Comparison of ENCODE assay signal across 7 mouse cellular contexts in genomic region chr16:4689371-4689770, GRCm38 (mm10). TPM values are rescaled to one million over a fixed set of nuclear protein-coding genes. Genes with fewer than 3 reads are reported as not detected.
DNase-seq lines count a peak whose midpoint lies in the region; ATAC-seq and TF ChIP-seq lines count a peak whose summit lies in the region.
"Not testable (repeated sequence)": the region's sequence is repeated elsewhere in the genome, so short reads cannot be mapped to it uniquely, and the experiment has no call there.

No protein-coding gene starts in this region.

- not testable (repeated sequence) for H3K4me1 ChIP-seq in ES-E14 (ENCODE audit: control insufficient read depth in 2 of 2, insufficient read depth in 2 of 2, low read length in 2 of 2, poor library complexity in 1 of 2); heart, adult 2 months (ENCODE audit: control insufficient read depth, insufficient read depth, low read length); kidney, adult 2 months (ENCODE audit: control insufficient read depth, insufficient read depth, low read length); liver, embryonic 14.5 days (replicated peaks; ENCODE audit: control insufficient read depth in 2 of 2, insufficient read depth in 2 of 2, low read length in 1 of 2); midbrain, postnatal 0 days (ENCODE audit: insufficient read depth, low read length)

- H3K4me3 ChIP-seq in ES-E14 (ENCODE audit: insufficient read depth in 1 of 2, low read depth in 1 of 2, low read length in 2 of 2, poor library complexity in 1 of 2, severe bottlenecking in 1 of 2); heart, adult 2 months; kidney, adult 2 months (ENCODE audit: insufficient read depth, low read depth, low read length); liver, embryonic 14.5 days (ENCODE audit: insufficient read depth in 1 of 2, low read depth in 2 of 2, low read length in 2 of 2); midbrain, postnatal 0 days (ENCODE audit: low read depth, low read length): not testable (repeated sequence)

- TF ChIP-seq EP300 in heart, adult 2 months (IDR thresholded peaks at IDR 0.05; ENCODE audit: insufficient read depth, low read depth, low read length); liver, embryonic 14.5 days (IDR thresholded peaks at IDR 0.05; ENCODE audit: low read depth): not testable (repeated sequence)

- not testable (repeated sequence) for TF ChIP-seq POLR2A in heart, adult 2 months (IDR thresholded peaks at IDR 0.05; ENCODE audit: insufficient read depth, low read depth, low read length); kidney, adult 2 months (IDR thresholded peaks at IDR 0.05; ENCODE audit: low read depth, low read length)

- not testable (repeated sequence) for H3K27me3 ChIP-seq in heart, adult 2 months (ENCODE audit: control insufficient read depth, insufficient read depth, low read length); kidney, adult 2 months (replicated peaks; ENCODE audit: control insufficient read depth, insufficient read depth, low read length); liver, embryonic 14.5 days (ENCODE audit: control insufficient read depth, insufficient read depth, low read length); midbrain, postnatal 0 days (ENCODE audit: insufficient read depth, low read length)

- in situ Hi-C loops in ES-E14 (cut with MboI; ENCODE audit: low sequenced_read_pairs in 2 of 2, unreplicated experiment in 2 of 2), result not testable (repeated sequence)

- not testable (repeated sequence) for H3K4me2 ChIP-seq in liver, embryonic 14.5 days (ENCODE audit: low read depth); midbrain, postnatal 0 days (ENCODE audit: low read depth, low read length, poor library complexity, severe bottlenecking)

- not testable (repeated sequence) for H3K79me2 ChIP-seq in heart, adult 2 months (replicated peaks; ENCODE audit: control insufficient read depth, insufficient read depth, low read length)

- not testable (repeated sequence) for H3K27ac ChIP-seq in ES-E14 (ENCODE audit: insufficient read depth, low read depth, low read length, poor library complexity, severe bottlenecking); heart, adult 2 months; kidney, adult 2 months (ENCODE audit: insufficient read depth, low read depth, low read length); liver, embryonic 14.5 days; midbrain, postnatal 0 days (ENCODE audit: low read depth, low read length)

- TF ChIP-seq CTCF in heart, adult 2 months (IDR thresholded peaks at IDR 0.05), result peak; percentile 50
- 0 out of 2 replicates have a peak, but pooled peaks have one; percentile 5 for TF ChIP-seq CTCF in kidney, adult 2 months (conservative IDR thresholded peaks at IDR 0.05; ENCODE audit: insufficient read depth, insufficient read length, low read depth, low read length)
- TF ChIP-seq CTCF in liver, embryonic 14.5 days (IDR thresholded peaks at IDR 0.05; ENCODE audit: low read depth), result peak; percentile 26; the same call in 1 of the 2 replicates
- peak; percentile 47 for TF ChIP-seq CTCF in midbrain, postnatal 0 days (IDR thresholded peaks at IDR 0.05)

- DNase-seq in 416B (ENCODE audit: low read depth) (peak; percentile 42), ZHBTc4 (ENCODE audit: low read depth, low spot score) (peak; percentile 32)
- DNase-seq in ES-E14 (ENCODE audit: low read depth, low spot score); heart, adult 2 months; kidney, adult 2 months; liver, embryonic 14.5 days (ENCODE audit: low read depth in 3 of 3, low spot score in 3 of 3); midbrain, postnatal 0 days (ENCODE audit: low spot score): not testable (repeated sequence)

- intact Hi-C loops in heart, adult 2 months (cut with DNase I), result loop anchor here (10.0 kb wide), 1 partner anchor 175 kb away; no protein-coding TSS in a partner anchor

- WGBS in heart, adult 2 months, result 97% methylated on average over 4 of the region's 4 CpGs
- 100% methylated on average over 4 of the region's 4 CpGs for WGBS in kidney, adult 2 months
- 95% methylated on average over 4 of the region's 4 CpGs for WGBS in liver, embryonic 14.5 days (ENCODE audit: insufficient replicate concordance)
- WGBS in midbrain, postnatal 0 days, result 97% methylated on average over 4 of the region's 4 CpGs

- H3K36me3 ChIP-seq in ES-E14 (ENCODE audit: control insufficient read depth, insufficient read depth, low read length, poor library complexity, severe bottlenecking), result peaks cover 28% of the 10 kb centered on the region
- not testable (repeated sequence) for H3K36me3 ChIP-seq in heart, adult 2 months (ENCODE audit: control insufficient read depth, insufficient read depth, low read length)
- peaks cover 14% of the 10 kb centered on the region for H3K36me3 ChIP-seq in kidney, adult 2 months (ENCODE audit: control insufficient read depth, insufficient read depth, low read length)
- peaks cover 49% of the 10 kb centered on the region for H3K36me3 ChIP-seq in liver, embryonic 14.5 days (replicated peaks; ENCODE audit: control insufficient read depth, insufficient read depth, low read depth)
- peaks cover 33% of the 10 kb centered on the region for H3K36me3 ChIP-seq in midbrain, postnatal 0 days (ENCODE audit: insufficient read depth, low read length)

- not testable (repeated sequence) for H3K9me3 ChIP-seq in ES-E14 (ENCODE audit: control insufficient read depth, insufficient read depth, low read depth, low read length); liver, embryonic 14.5 days (ENCODE audit: control insufficient read depth, low read length); midbrain, postnatal 0 days (ENCODE audit: low read length)

- not testable (repeated sequence) for ATAC-seq in liver, embryonic 14.5 days (ENCODE audit: insufficient read depth); midbrain, postnatal 0 days (ENCODE audit: low FRiP score)

- not testable (repeated sequence) for H3K9ac ChIP-seq in ES-E14 (ENCODE audit: insufficient read depth, low read depth, low read length, poor library complexity, severe bottlenecking); heart, adult 2 months (ENCODE audit: low read depth, low read length); liver, embryonic 14.5 days (replicated peaks); midbrain, postnatal 0 days (replicated peaks; ENCODE audit: low read length, poor library complexity, severe bottlenecking)

RNA-seq across cellular contexts. Expression of gene Coro7, which starts 9.8 kb away (rescaled TPM):
- total RNA-seq in ES-E14 (2012; rRNA removed), result 14.4 and 21.3 TPM in 2 replicates
- total RNA-seq in heart, adult 2 months (2021), result 10 to 100 TPM; 14.6 to 15.9 TPM
- polyA plus RNA-seq in heart, adult 2 months (2012; rRNA removed), result 20.8 and 22.8 TPM in 2 replicates
- 43.1 and 54.5 TPM in 2 replicates for polyA plus RNA-seq in kidney, adult 2 months (2012; rRNA removed)
- polyA plus RNA-seq in liver, embryonic 14.5 days (2012; rRNA removed), result 9.7 and 10.4 TPM in 2 replicates
- polyA plus RNA-seq in liver, embryonic 14.5 days (2014; fragmentation: Nextera tagmentation; extraction: Ambion mirVana), result 5.1 and 5.2 TPM in 2 replicates
- 31.1 and 39.8 TPM in 2 replicates for total RNA-seq in midbrain, postnatal 0 days (2014; rRNA removed)
- polyA plus RNA-seq in midbrain, postnatal 0 days (2015; fragmentation: Nextera tagmentation; extraction: Ambion mirVana), result 28.7 and 31.9 TPM in 2 replicates

RNA-seq across cellular contexts. Expression of gene Nmral1, which starts 29.8 kb away (rescaled TPM):
- total RNA-seq in ES-E14 (2012; rRNA removed), result 35.2 and 43.5 TPM in 2 replicates
- total RNA-seq in heart, adult 2 months (2021), result 1 to 10 TPM; 2.2 to 2.7 TPM
- polyA plus RNA-seq in heart, adult 2 months (2012; rRNA removed), result 3.9 and 4.0 TPM in 2 replicates
- polyA plus RNA-seq in kidney, adult 2 months (2012; rRNA removed), result 5.7 and 6.6 TPM in 2 replicates
- 27.0 and 36.6 TPM in 2 replicates for polyA plus RNA-seq in liver, embryonic 14.5 days (2012; rRNA removed)
- polyA plus RNA-seq in liver, embryonic 14.5 days (2014; fragmentation: Nextera tagmentation; extraction: Ambion mirVana), result 45.2 and 48.2 TPM in 2 replicates
- 27.5 and 33.5 TPM in 2 replicates for total RNA-seq in midbrain, postnatal 0 days (2014; rRNA removed)
- polyA plus RNA-seq in midbrain, postnatal 0 days (2015; fragmentation: Nextera tagmentation; extraction: Ambion mirVana), result 37.1 and 41.2 TPM in 2 replicates

RNA-seq across cellular contexts. Expression of gene Hmox2, which starts 36.8 kb away (rescaled TPM):
- 26.2 and 36.1 TPM in 2 replicates for total RNA-seq in ES-E14 (2012; rRNA removed)
- total RNA-seq in heart, adult 2 months (2021), result 10 to 100 TPM; 72.4 to 84.9 TPM
- 38.3 and 51.6 TPM in 2 replicates for polyA plus RNA-seq in heart, adult 2 months (2012; rRNA removed)
- polyA plus RNA-seq in kidney, adult 2 months (2012; rRNA removed), result 57.2 and 70.7 TPM in 2 replicates
- polyA plus RNA-seq in liver, embryonic 14.5 days (2012; rRNA removed), result 13.9 and 20.8 TPM in 2 replicates
- 36.5 and 37.4 TPM in 2 replicates for polyA plus RNA-seq in liver, embryonic 14.5 days (2014; fragmentation: Nextera tagmentation; extraction: Ambion mirVana)
- 37.9 and 43.2 TPM in 2 replicates for total RNA-seq in midbrain, postnatal 0 days (2014; rRNA removed)
- 92.7 and 102 TPM in 2 replicates for polyA plus RNA-seq in midbrain, postnatal 0 days (2015; fragmentation: Nextera tagmentation; extraction: Ambion mirVana)

RNA-seq across cellular contexts. Expression of gene Dnaja3, which starts 49.6 kb away (rescaled TPM):
- 45.5 and 53.2 TPM in 2 replicates for total RNA-seq in ES-E14 (2012; rRNA removed)
- total RNA-seq in heart, adult 2 months (2021), result 100 to 1,000 TPM; 138 to 150 TPM
- 80.8 and 104 TPM in 2 replicates for polyA plus RNA-seq in heart, adult 2 months (2012; rRNA removed)
- 57.8 and 72.9 TPM in 2 replicates for polyA plus RNA-seq in kidney, adult 2 months (2012; rRNA removed)
- 13.6 and 18.8 TPM in 2 replicates for polyA plus RNA-seq in liver, embryonic 14.5 days (2012; rRNA removed)
- polyA plus RNA-seq in liver, embryonic 14.5 days (2014; fragmentation: Nextera tagmentation; extraction: Ambion mirVana), result 34.1 and 37.3 TPM in 2 replicates
- 62.1 and 65.5 TPM in 2 replicates for total RNA-seq in midbrain, postnatal 0 days (2014; rRNA removed)
- 54.1 and 57.0 TPM in 2 replicates for polyA plus RNA-seq in midbrain, postnatal 0 days (2015; fragmentation: Nextera tagmentation; extraction: Ambion mirVana)

RNA-seq across cellular contexts. Expression of gene Vasn, which starts 49.6 kb away (rescaled TPM):
- total RNA-seq in ES-E14 (2012; rRNA removed), result 8.7 and 11.2 TPM in 2 replicates
- 10 to 100 TPM in 1 of 2 experiments, 1 to 10 TPM in 1; 9.2 to 10.5 TPM for total RNA-seq in heart, adult 2 months (2021)
- 23.9 and 24.2 TPM in 2 replicates for polyA plus RNA-seq in heart, adult 2 months (2012; rRNA removed)
- 34.6 and 42.3 TPM in 2 replicates for polyA plus RNA-seq in kidney, adult 2 months (2012; rRNA removed)
- 2.5 and 2.9 TPM in 2 replicates for polyA plus RNA-seq in liver, embryonic 14.5 days (2012; rRNA removed)
- 1.2 TPM in 2 replicates for polyA plus RNA-seq in liver, embryonic 14.5 days (2014; fragmentation: Nextera tagmentation; extraction: Ambion mirVana)
- 12.0 and 14.2 TPM in 2 replicates for total RNA-seq in midbrain, postnatal 0 days (2014; rRNA removed)
- polyA plus RNA-seq in midbrain, postnatal 0 days (2015; fragmentation: Nextera tagmentation; extraction: Ambion mirVana), result 4.7 TPM in 2 replicates
